Mouse (Mus musculus) ovary, adult 18-20 months (tissue): ENCODE measurements around the gene Mavs.
A peak's percentile ranks its signal among the peaks of the same experiment; 100 is the strongest.
"Not testable (repeated sequence)": the region's sequence is repeated elsewhere in the genome, so short reads cannot be mapped to it uniquely, and the experiment has no call there.

Experiments
- DNase-seq: peaks from one replicate; pipeline ENCODE4 v3.0.0; 2022; ENCODE audit warnings: low spot score, mixed read lengths

The Mavs gene

GRCm38 (mm10) chr2:131211026-131211615, 22.7 kb upstream of the Mavs start:
- no peak for DNase-seq

- no peak for DNase-seq
Measured at GRCm38 (mm10) chr2:131213773-131214172, 20.1 kb upstream of the Mavs start.

- no peak for DNase-seq
Measured at GRCm38 (mm10) chr2:131215941-131216858, 17.7 kb upstream of the Mavs start.

DNA sequence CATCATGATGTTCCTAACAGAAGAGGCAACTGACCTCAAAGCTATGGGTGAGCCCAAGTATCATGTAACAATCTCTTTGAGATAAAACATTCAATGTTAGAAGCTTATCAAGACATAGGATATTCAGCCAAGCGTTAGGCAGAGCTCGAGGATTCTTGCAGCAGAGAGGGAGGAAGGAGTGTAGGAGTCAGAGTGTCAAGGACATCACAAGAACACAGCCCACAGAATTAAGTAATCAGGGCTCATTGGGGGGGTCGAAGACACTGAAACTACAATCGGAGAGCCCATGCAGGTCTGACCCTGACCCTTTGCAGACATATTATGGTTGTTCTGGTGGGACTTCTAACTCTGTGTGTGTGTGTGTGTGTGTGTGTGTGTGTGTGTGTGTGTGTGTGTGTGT, 13.8 kb upstream of the Mavs start:
- DNase-seq: peak; percentile 55

DNA sequence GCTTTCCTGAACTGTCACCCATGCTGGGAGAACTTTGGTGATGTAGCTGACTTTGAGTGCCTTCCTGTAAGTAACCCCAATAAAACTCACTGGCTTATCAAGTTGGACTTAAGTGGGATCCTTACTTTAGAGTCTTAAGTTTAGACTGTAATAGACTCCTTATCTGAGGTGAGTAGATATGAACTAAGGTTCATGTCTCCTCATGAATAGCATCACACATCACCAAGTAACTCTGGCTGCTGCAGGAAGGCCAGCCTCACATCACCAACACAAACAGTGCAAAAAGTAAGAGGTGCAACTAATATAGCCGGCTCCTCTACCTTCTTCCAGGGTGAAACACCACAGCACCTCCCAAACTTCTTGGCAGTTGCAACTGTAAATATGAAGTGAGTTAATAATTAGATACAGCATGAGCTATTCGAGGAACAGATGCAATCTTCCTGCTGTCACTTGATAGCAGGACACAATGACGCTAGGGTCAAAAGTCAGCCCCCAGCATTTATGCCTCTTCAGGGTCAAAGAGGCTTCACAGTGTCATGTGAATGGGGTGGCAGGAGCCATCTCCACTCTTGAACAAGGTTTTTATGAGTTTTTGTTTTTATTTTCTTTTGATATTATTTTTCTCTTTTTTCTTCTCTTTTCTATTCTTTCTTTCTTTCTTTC, 11.9 kb upstream of the Mavs start:
- DNase-seq: no peak

GRCm38 (mm10) chr2:131222562-131222961, 11.3 kb upstream of the Mavs start:
- DNase-seq: no peak

DNA sequence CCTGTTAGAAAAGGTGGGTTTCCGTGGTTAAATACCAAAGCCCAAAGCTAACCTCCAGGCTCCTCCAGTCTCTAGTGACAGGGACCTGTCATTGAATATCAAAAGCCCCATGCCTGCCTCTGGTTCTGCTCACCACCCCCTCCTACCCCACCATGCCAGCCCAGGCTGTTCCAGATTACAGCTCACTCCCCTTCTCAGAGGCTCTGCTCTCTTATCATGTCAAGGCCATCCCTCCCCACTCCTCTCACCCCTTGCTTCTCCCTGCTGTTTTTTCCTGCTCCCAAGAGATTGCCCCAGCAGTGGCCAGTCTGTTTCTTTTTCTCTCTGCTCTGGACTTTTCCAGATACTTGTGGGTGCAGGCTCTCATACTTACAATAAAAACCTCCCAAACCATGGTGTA, 10.3 kb upstream of the Mavs start:
- peak; percentile 75 for DNase-seq

DNA sequence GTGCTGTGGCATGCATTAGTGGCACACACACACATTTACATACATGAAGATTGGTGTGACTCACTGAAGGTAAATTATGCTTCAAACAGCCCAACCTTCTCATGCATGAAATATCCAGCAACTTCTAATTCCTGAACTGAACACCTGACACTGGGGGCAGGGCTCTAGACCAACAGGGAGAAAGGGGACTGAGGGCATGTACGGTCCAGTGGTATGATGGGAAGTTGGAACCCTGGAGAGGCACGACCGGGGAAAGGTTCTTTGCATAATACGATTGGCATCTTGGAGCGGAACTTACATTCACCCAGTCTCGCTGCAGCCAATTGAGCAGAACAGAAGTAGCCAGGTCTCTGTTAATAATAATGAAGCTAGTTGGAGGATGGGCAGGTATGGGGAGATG, 8.7 kb upstream of the Mavs start:
- no peak for DNase-seq

GRCm38 (mm10) chr2:131226669-131227068, 7.2 kb upstream of the Mavs start:
- DNase-seq: not testable (repeated sequence)

GRCm38 (mm10) chr2:131227243-131227642, 6.6 kb upstream of the Mavs start:
- DNase-seq: no peak

DNA sequence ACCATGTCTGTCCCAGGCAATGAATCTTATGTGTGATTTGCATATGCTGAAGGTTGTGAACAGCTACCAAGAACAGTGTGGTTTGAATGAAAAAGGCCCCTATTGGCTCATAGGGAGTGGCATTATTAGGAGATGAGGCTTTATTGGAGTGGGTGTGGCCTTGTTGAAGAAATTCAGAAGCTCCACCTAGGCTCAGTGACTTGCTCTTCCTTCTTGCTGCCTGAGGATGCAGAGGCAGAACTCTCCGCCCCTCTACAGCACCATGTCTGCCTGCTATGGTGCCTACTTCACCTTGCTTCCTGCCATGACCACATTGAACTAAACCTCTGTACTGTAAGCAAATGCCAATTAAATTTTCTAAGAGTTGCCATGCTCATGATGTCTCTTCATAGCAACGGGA, 1.3 kb upstream of the Mavs start:
- no peak for DNase-seq

DNA sequence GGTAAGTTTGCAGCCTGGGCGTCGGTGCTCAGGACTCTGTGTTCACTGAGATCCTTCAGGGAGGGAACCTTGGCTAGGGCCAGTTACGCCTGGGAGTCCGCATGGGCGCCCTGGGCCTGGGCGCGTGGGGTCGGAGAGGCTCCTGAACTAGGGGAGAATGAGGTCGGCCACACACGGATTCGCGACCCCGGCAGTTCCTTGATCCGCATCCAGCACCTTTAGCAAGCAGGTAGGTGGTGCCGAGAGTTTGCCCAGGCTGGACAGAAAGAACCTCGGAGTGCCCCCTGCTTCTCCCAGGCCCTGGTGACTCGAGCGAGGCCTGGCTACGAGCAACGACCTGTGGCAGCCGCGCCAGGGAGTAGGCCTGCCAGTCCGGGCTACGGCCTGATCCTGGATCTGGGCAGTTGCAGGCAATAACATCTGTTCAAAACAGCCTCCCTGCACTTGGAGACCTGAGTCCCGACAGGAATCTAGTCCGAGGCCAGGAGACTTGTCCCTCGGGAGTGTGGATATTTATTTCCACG, 326 bp downstream of the Mavs start:
- DNase-seq: no peak

GRCm38 (mm10) chr2:131234970-131235635, 1.2 kb downstream of the Mavs start:
- no peak for DNase-seq

- no peak for DNase-seq
Measured at GRCm38 (mm10) chr2:131242180-131242579, 8.3 kb downstream of the Mavs start.

DNA sequence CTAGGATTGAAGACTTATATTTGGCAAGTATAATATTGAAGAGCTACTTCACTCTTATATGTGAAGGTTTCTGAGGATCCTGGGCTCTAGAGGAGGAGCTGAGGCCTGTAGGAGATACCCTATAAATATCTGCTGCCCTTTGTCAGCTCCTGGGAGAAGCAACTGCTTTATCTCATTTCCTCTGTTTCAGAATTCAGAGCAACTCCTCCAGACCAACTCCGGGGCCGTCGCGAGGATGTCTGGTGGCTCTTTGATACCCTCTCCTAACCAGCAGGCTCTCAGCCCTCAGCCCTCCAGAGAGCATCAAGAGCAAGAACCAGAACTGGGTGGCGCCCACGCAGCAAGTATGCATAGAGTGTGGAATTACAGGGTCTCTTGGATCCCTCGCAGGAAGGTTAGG, 9.1 kb downstream of the Mavs start:
- DNase-seq: no peak

DNA sequence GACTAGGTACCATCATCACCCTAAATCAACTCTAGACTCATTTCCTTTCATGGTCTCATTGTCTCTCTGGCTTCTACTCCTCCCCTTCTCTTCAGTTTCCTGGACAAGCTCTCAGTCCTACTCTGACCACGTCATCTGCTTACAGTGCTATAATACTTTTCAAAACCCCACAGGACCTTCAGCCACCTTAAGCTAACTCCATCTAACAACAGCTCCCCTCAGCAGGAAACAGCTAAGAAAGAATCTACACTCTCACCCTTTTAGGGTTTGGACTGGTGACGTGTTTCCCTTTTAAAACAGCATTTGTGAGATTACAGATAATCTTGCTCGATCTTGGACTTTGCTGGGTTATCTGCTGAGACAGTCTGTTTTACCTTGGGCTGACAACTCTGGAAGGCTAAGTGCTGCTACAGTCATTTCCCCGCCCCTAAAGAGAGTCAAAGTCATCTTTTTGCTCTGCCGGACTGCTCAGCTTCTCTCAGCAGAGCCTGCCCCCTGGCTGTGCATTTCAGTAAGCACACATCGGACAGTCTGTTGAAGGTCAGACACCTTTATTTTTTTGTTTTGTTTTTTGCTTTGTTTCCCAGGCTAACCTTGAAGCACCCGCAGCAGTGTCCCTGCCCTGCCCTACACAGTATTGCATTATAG, 19.9 kb downstream of the Mavs start:
- peak; percentile 67 for DNase-seq

GRCm38 (mm10) chr2:131254329-131254713, 20.5 kb downstream of the Mavs start:
- DNase-seq: no peak

DNA sequence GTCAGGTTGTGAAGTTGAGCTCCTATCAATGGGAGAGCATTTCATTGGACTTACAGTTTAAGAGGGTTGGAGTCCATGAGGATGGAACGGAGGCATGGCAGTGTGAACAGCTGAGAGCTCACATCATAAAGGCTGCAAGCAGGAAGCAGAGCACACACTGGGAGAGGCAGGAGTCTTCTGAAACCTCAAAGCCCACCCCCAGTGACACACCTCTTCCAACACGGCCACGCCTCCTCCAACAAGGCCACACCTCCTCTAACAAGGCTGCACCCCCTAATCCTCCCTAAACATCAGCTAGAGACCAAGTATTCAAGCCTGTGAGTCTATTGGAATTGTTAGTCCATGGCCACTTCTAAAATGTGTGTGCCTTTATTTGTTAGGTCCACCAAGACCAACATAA, 21.9 kb downstream of the Mavs start:
- DNase-seq: no peak

- DNase-seq: no peak
Measured at GRCm38 (mm10) chr2:131258693-131259092, 24.8 kb downstream of the Mavs start.

- DNase-seq: no peak
Measured at GRCm38 (mm10) chr2:131260544-131261307, 26.9 kb downstream of the Mavs start.
